ENCODE assay signal across 26 mouse cellular contexts in genomic region chr3:131340885-131341284, GRCm38 (mm10). TPM values are rescaled to one million over a fixed set of nuclear protein-coding genes. Genes with fewer than 3 reads are reported as not detected.
A peak's percentile ranks its signal among the peaks of the same experiment; 100 is the strongest.
DNase-seq lines count a peak whose midpoint lies in the region; ATAC-seq and TF ChIP-seq lines count a peak whose summit lies in the region.
"Had no signal": no experiment of that assay in that cellular context is flagged by ENCODE, and none has a peak within 500 bp of the region (broad histone marks: within the 10 kb centered on the region; RNA-seq: fewer than 3 reads in every experiment).

No protein-coding gene starts in this region.

- no peak for DNase-seq in kidney, adult 2 months
- DNase-seq in kidney, adult 11 months, result no peak
- DNase-seq in lung, embryonic 14.5 days, result peak; percentile 55
- DNase-seq in lung, postnatal 25 days (ENCODE audit: low spot score), result no peak
- DNase-seq in limb, embryonic 10.5 days (ENCODE audit: low spot score), result no peak
- DNase-seq in cerebellum, postnatal 25 days, result no peak
- DNase-seq: adrenal gland, adult 2 months; adrenal gland, postnatal 36 days; cerebellum, adult 18-20 months; cerebellum, postnatal 10 days; gastrocnemius, postnatal 25 days; heart, adult 11 months; heart, postnatal 4 days; kidney, postnatal 25 days; liver, postnatal 0 days; lung, postnatal 4 days had no signal

- 58% methylated on average over 3 of the region's 3 CpGs for WGBS in kidney, adult 2 months
- WGBS in lung, embryonic 14.5 days, result 24% methylated on average over 3 of the region's 3 CpGs
- 72% methylated on average over 3 of the region's 3 CpGs for WGBS in limb, embryonic 10.5 days
- WGBS in stomach, embryonic 16.5 days, result 33% methylated on average over 3 of the region's 3 CpGs

- no peak overlapping the region for H3K4me3 ChIP-seq in kidney, adult 2 months (ENCODE audit: insufficient read depth, low read depth, low read length)
- no peak overlapping the region for H3K4me3 ChIP-seq in lung, embryonic 14.5 days (ENCODE audit: low read depth, low read length)
- H3K4me3 ChIP-seq in limb, embryonic 10.5 days, result no peak overlapping the region
- H3K4me3 ChIP-seq in stomach, embryonic 16.5 days (replicated peaks; ENCODE audit: low read length), result no peak overlapping the region
- H3K4me3 ChIP-seq: forebrain, embryonic 15.5 days; hindbrain, embryonic 13.5 days; liver, embryonic 12.5 days; megakaryocyte, embryonic 14.5 days; midbrain, embryonic 12.5 days; neural tube, embryonic 13.5 days had no signal

- TF ChIP-seq POLR2A in kidney, adult 2 months (IDR thresholded peaks at IDR 0.05; ENCODE audit: low read depth, low read length), result no peak

- ATAC-seq in lung, embryonic 14.5 days (ENCODE audit: insufficient read depth), result peak; percentile 38; the same call in 1 of the 2 replicates
- peak; percentile 66; the same call in 1 of the 2 replicates for ATAC-seq in stomach, embryonic 16.5 days (ENCODE audit: insufficient read depth, low FRiP score)
- ATAC-seq: CD4-positive, CD25-positive, alpha-beta regulatory T cell, adult 4 months; forebrain, embryonic 15.5 days; intestine, embryonic 16.5 days; liver, embryonic 12.5 days; liver, postnatal 0 days had no signal

- peaks cover 12% of the 10 kb centered on the region; the same call in 1 of the 2 replicates for H3K4me1 ChIP-seq in kidney, adult 2 months (ENCODE audit: control insufficient read depth, insufficient read depth, low read length)
- H3K4me1 ChIP-seq in lung, embryonic 14.5 days (ENCODE audit: insufficient read depth), result no peaks in the 10 kb centered on the region
- H3K4me1 ChIP-seq in limb, embryonic 10.5 days, result peaks cover 37% of the 10 kb centered on the region
- peaks cover 5% of the 10 kb centered on the region for H3K4me1 ChIP-seq in stomach, embryonic 16.5 days (ENCODE audit: control insufficient read depth, insufficient read depth, low read length)
- H3K4me1 ChIP-seq: hindbrain, embryonic 13.5 days; liver, embryonic 12.5 days; megakaryocyte, embryonic 14.5 days; midbrain, embryonic 12.5 days; neural tube, embryonic 13.5 days had no signal

- no peaks in the 10 kb centered on the region for H3K36me3 ChIP-seq in kidney, adult 2 months (ENCODE audit: control insufficient read depth, insufficient read depth, low read length)
- no peaks in the 10 kb centered on the region for H3K36me3 ChIP-seq in lung, embryonic 14.5 days (ENCODE audit: insufficient read depth)
- no peaks in the 10 kb centered on the region for H3K36me3 ChIP-seq in limb, embryonic 10.5 days
- no peaks in the 10 kb centered on the region for H3K36me3 ChIP-seq in stomach, embryonic 16.5 days (ENCODE audit: control insufficient read depth, insufficient read depth, low read length)
- H3K36me3 ChIP-seq: forebrain, embryonic 15.5 days; hindbrain, embryonic 13.5 days; liver, embryonic 12.5 days; midbrain, embryonic 12.5 days; neural tube, embryonic 13.5 days had no signal

- H3K27me3 ChIP-seq in kidney, adult 2 months (replicated peaks; ENCODE audit: control insufficient read depth, insufficient read depth, low read length), result no peaks in the 10 kb centered on the region
- no peaks in the 10 kb centered on the region for H3K27me3 ChIP-seq in lung, embryonic 14.5 days (ENCODE audit: insufficient read depth, low read length)
- H3K27me3 ChIP-seq in limb, embryonic 10.5 days (ENCODE audit: low read depth, poor library complexity, severe bottlenecking), result no peaks in the 10 kb centered on the region
- no peaks in the 10 kb centered on the region for H3K27me3 ChIP-seq in stomach, embryonic 16.5 days (ENCODE audit: control insufficient read depth, insufficient read depth, low read length)
- H3K27me3 ChIP-seq: forebrain, embryonic 15.5 days; hindbrain, embryonic 13.5 days; liver, embryonic 12.5 days; midbrain, embryonic 12.5 days; neural tube, embryonic 13.5 days had no signal

- TF ChIP-seq CTCF in kidney, adult 2 months (conservative IDR thresholded peaks at IDR 0.05; ENCODE audit: insufficient read depth, insufficient read length, low read depth, low read length), result no peak
- TF ChIP-seq CTCF in lung, embryonic 14.5 days (IDR thresholded peaks at IDR 0.05; ENCODE audit: low read depth), result no peak

- H3K9ac ChIP-seq in lung, embryonic 14.5 days, result no peak overlapping the region
- no peak overlapping the region for H3K9ac ChIP-seq in stomach, embryonic 16.5 days (ENCODE audit: low read length)
- H3K9ac ChIP-seq: forebrain, embryonic 15.5 days; hindbrain, embryonic 13.5 days; liver, embryonic 12.5 days; liver, postnatal 0 days; midbrain, embryonic 12.5 days; neural tube, embryonic 13.5 days had no signal

- peak overlapping the region; percentile 63 for H3K27ac ChIP-seq in kidney, adult 2 months (ENCODE audit: insufficient read depth, low read depth, low read length)
- peak overlapping the region; percentile 12; the same call in 1 of the 2 replicates for H3K27ac ChIP-seq in lung, embryonic 14.5 days (ENCODE audit: low read depth)
- peak overlapping the region; percentile 58 for H3K27ac ChIP-seq in limb, embryonic 10.5 days
- peak overlapping the region; percentile 39 for H3K27ac ChIP-seq in stomach, embryonic 16.5 days (ENCODE audit: low read length)
- H3K27ac ChIP-seq: forebrain, embryonic 15.5 days; hindbrain, embryonic 13.5 days; liver, embryonic 12.5 days; midbrain, embryonic 12.5 days; neural tube, embryonic 13.5 days had no signal

- no peak overlapping the region for H3K4me2 ChIP-seq in lung, embryonic 14.5 days
- H3K4me2 ChIP-seq in stomach, embryonic 16.5 days (ENCODE audit: low read depth, low read length), result no peak overlapping the region
- H3K4me2 ChIP-seq: forebrain, embryonic 15.5 days; heart, embryonic 11.5 days; hindbrain, embryonic 13.5 days; liver, embryonic 12.5 days; midbrain, embryonic 12.5 days; neural tube, embryonic 13.5 days had no signal

- H3K9me3 ChIP-seq in lung, embryonic 14.5 days (ENCODE audit: low read depth, low read length), result no peaks in the 10 kb centered on the region
- H3K9me3 ChIP-seq in limb, embryonic 10.5 days (replicated peaks), result no peaks in the 10 kb centered on the region
- H3K9me3 ChIP-seq in stomach, embryonic 16.5 days (replicated peaks; ENCODE audit: control insufficient read depth, low read length), result no peaks in the 10 kb centered on the region
- H3K9me3 ChIP-seq: forebrain, embryonic 15.5 days; hindbrain, embryonic 13.5 days; liver, embryonic 12.5 days; midbrain, embryonic 12.5 days; neural tube, embryonic 13.5 days had no signal

RNA-seq across cellular contexts. Expression of gene Cyp2u1, which starts 37.9 kb away (rescaled TPM):
- polyA plus RNA-seq in kidney, adult 2 months (2012; rRNA removed), result 7.8 and 9.4 TPM in 2 replicates
- 1.9 TPM in 2 replicates for polyA plus RNA-seq in lung, embryonic 14.5 days (2014; fragmentation: Nextera tagmentation; extraction: Ambion mirVana)
- 0.72 and 1.1 TPM in 2 replicates for polyA plus RNA-seq in limb, embryonic 10.5 days (2016; fragmentation: Nextera tagmentation; extraction: Ambion mirVana)
- 2.0 TPM in 2 replicates for polyA plus RNA-seq in stomach, embryonic 16.5 days (2015; fragmentation: Nextera tagmentation; extraction: Ambion mirVana)

Comparison
In these comparisons a context has a peak if more than half of its experiments do, and no peak if none do; other contexts are left out.
1. H3K27ac ChIP-seq: peak in every context shown above with its lines; median percentile 63 in kidney, adult 2 months; 58 in limb, embryonic 10.5 days; 39 in stomach, embryonic 16.5 days; 12 in lung, embryonic 14.5 days.